Mouse (Mus musculus): ENCODE measurements around the gene Camkv. TPM values are rescaled to one million over a fixed set of nuclear protein-coding genes. Genes with fewer than 3 reads are reported as not detected.
A peak's percentile ranks its signal among the peaks of the same experiment; 100 is the strongest.

Gene Camkv
- total and polyA plus RNA-seq, 2 experiments from 2014 or later, result 61.5 to 87.4 TPM

- Histone ChIP-seq H3K4me2 (ENCODE audit: low read depth, low read length) (peak overlapping the region; percentile 85; the same call in 1 of the 2 replicates), H3K4me3 (ENCODE audit: low read length) (no peak overlapping the region), H3K27me3 (ENCODE audit: insufficient read depth, low read length) (no peaks in the 10 kb centered on the region), H3K4me1 (ENCODE audit: insufficient read depth, low read length) (peaks cover 10% of the 10 kb centered on the region; the same call in 1 of the 2 replicates), H3K27ac (peak overlapping the region; percentile 79), H3K9ac (replicated peaks; ENCODE audit: low read length) (no peak overlapping the region), H3K36me3 (ENCODE audit: insufficient read depth, low read length) (no peaks in the 10 kb centered on the region), H3K9me3 (ENCODE audit: low read length) (no peaks in the 10 kb centered on the region)
- no peak for TF ChIP-seq CTCF (IDR thresholded peaks at IDR 0.05; ENCODE audit: low read depth)
- DNase-seq (ENCODE audit: low spot score) (no peak), ATAC-seq (no peak)
- 55% methylated on average over 6 of the region's 7 CpGs for WGBS
These were observed 46.5 kb downstream of the Camkv start for GRCm38 (mm10) chr9:107981684-107982605.

GRCm38 (mm10) chr9:107982681-107983346 is 47.3 kb downstream of the Camkv start, which contains the start of gene Gm20661:
Gene Gm20661 (plus strand): TSS chr9:107983058.
- Histone ChIP-seq H3K4me3 (ENCODE audit: low read length) (no peak within 1 kb of the TSS), H3K9me3 (ENCODE audit: low read length) (no peaks in the 10 kb centered on the region), H3K4me2 (ENCODE audit: low read depth, low read length) (peak within 1 kb of the TSS; percentile 85; the same call in 1 of the 2 replicates), H3K27ac (peak within 1 kb of the TSS; percentile 79), H3K27me3 (ENCODE audit: insufficient read depth, low read length) (no peaks in the 10 kb centered on the region), H3K9ac (replicated peaks; ENCODE audit: low read length) (peak within 1 kb of the TSS; percentile 37; the same call in 1 of the 2 replicates), H3K36me3 (ENCODE audit: insufficient read depth, low read length) (no peaks in the 10 kb centered on the region), H3K4me1 (ENCODE audit: insufficient read depth, low read length) (peaks cover 10% of the 10 kb centered on the region; the same call in 1 of the 2 replicates)
- TF ChIP-seq CTCF (IDR thresholded peaks at IDR 0.05; ENCODE audit: low read depth), result no peak
- ATAC-seq (peak; percentile 43; the same call in 1 of the 2 replicates), DNase-seq (ENCODE audit: low spot score) (peak; percentile 60)
- whole genome bisulfite sequencing, result 39% methylated on average over 14 of the region's 14 CpGs

DNA sequence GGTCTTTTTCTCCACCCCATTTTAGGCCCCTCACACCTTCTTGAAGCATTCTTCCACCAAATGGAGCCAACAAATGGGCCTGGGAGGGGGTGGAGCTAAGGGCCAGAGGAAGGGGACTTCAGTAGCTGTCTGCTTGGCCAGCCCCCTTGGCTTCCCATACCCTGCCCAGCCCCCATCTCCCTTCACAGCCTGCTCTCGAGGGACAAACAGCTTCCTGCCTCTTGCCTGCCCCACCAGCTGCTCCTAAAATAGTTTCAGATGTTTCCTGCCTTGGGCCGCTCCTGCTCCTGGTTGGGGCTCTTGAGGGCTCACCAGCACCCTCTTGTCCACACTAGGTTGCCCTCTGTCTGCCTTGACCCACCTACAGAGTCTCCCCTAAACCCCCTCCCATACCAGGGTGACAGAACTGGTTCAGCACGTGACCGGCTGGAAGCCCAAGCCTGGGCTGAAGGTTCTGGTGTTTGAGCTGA is 48.0 kb downstream of the Camkv start:
- H3K9me3 ChIP-seq (ENCODE audit: low read length), result no peaks in the 10 kb centered on the region
- no peaks in the 10 kb centered on the region for H3K27me3 ChIP-seq (ENCODE audit: insufficient read depth, low read length)
- no peak overlapping the region for H3K9ac ChIP-seq (replicated peaks; ENCODE audit: low read length)
- DNase-seq (ENCODE audit: low spot score) (peak; percentile 51), ATAC-seq (no peak)
- 44% methylated on average over 4 of the region's 4 CpGs for WGBS
- peak overlapping the region; percentile 79 for H3K27ac ChIP-seq
- no peaks in the 10 kb centered on the region for H3K36me3 ChIP-seq (ENCODE audit: insufficient read depth, low read length)
- peaks cover 10% of the 10 kb centered on the region; the same call in 1 of the 2 replicates for H3K4me1 ChIP-seq (ENCODE audit: insufficient read depth, low read length)
- no peak for TF ChIP-seq CTCF (IDR thresholded peaks at IDR 0.05; ENCODE audit: low read depth)
- H3K4me3 ChIP-seq (ENCODE audit: low read length), result no peak overlapping the region
- peak overlapping the region; percentile 85; the same call in 1 of the 2 replicates for H3K4me2 ChIP-seq (ENCODE audit: low read depth, low read length)

DNA sequence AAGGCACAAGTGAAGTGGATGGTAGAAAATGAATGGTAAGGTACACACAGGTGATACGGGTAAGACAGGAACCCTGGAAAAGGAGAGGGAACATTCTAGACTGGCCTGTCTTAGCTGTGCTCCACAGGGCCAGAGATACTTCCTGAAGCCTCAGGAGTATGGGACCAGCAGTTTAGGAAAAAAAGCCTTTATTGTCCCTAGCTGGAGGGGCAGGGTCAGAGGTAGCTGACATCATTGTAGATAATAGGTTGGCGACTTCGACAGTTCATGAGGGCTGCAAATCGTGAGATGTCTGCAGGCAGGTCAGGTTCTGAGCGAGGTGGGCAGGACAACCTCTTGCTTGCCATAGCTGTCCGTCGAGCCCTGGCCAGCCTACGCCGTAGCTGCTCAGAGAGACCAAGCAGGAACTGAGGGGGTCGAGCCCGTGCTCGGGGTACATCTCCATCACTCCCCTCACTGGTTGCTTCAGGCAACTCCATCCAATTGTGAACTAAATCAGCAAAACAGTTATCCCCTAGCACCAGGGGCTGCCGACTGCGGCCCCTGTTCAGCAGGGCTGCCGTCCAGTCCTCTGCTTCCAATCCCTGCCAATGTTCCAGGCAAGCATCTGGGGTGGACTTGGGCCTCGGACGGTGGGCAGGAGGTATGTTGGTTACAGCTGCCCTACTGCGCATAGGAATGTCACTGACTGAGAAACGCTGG is 48.7 kb downstream of the Camkv start:
- DNase-seq (ENCODE audit: low spot score) (no peak), ATAC-seq (no peak)
- H3K4me1 ChIP-seq (ENCODE audit: insufficient read depth, low read length), result peaks cover 10% of the 10 kb centered on the region; the same call in 1 of the 2 replicates
- H3K27me3 ChIP-seq (ENCODE audit: insufficient read depth, low read length), result no peaks in the 10 kb centered on the region
- WGBS, result 71% methylated on average over 19 of the region's 19 CpGs
- H3K9ac ChIP-seq (replicated peaks; ENCODE audit: low read length), result no peak overlapping the region
- H3K9me3 ChIP-seq (ENCODE audit: low read length), result no peaks in the 10 kb centered on the region
- H3K27ac ChIP-seq, result peak overlapping the region; percentile 79
- peak overlapping the region; percentile 64 for H3K4me3 ChIP-seq (ENCODE audit: low read length)
- no peaks in the 10 kb centered on the region for H3K36me3 ChIP-seq (ENCODE audit: insufficient read depth, low read length)
- H3K4me2 ChIP-seq (ENCODE audit: low read depth, low read length), result peak overlapping the region; percentile 85
- no peak for TF ChIP-seq CTCF (IDR thresholded peaks at IDR 0.05; ENCODE audit: low read depth)

GRCm38 (mm10) chr9:107984754-107985055 is 49.2 kb downstream of the Camkv start:
- ATAC-seq (no peak), DNase-seq (ENCODE audit: low spot score) (no peak)
- Histone ChIP-seq H3K36me3 (ENCODE audit: insufficient read depth, low read length) (no peaks in the 10 kb centered on the region), H3K9ac (replicated peaks; ENCODE audit: low read length) (peak overlapping the region; percentile 56; the same call in 1 of the 2 replicates), H3K4me1 (ENCODE audit: insufficient read depth, low read length) (peaks cover 10% of the 10 kb centered on the region; the same call in 1 of the 2 replicates), H3K9me3 (ENCODE audit: low read length) (no peaks in the 10 kb centered on the region), H3K4me3 (ENCODE audit: low read length) (peak overlapping the region; percentile 64), H3K27ac (peak overlapping the region; percentile 79; the same call in 1 of the 2 replicates), H3K27me3 (ENCODE audit: insufficient read depth, low read length) (no peaks in the 10 kb centered on the region), H3K4me2 (ENCODE audit: low read depth, low read length) (peak overlapping the region; percentile 85)
- 70% methylated on average over 9 of the region's 9 CpGs for WGBS
- no peak for TF ChIP-seq CTCF (IDR thresholded peaks at IDR 0.05; ENCODE audit: low read depth)

Data from hindbrain, postnatal 0 days (tissue).